Mouse (Mus musculus) liver, postnatal 0 days (tissue): Measurements from ENCODE around the gene Gm20388.

Experiments
- CTCF ChIP-seq: sonication (generic); IDR thresholded peaks from 2 replicates; pipeline ENCODE4 v1.5.1; 2016; ENCODE audit warnings: antibody characterized with exemption, low read depth
- EP300 ChIP-seq: IDR thresholded peaks from 2 replicates; pipeline ENCODE4 v1.6.1; 2016; ENCODE audit warnings: antibody characterized with exemption, low read depth, mild to moderate bottlenecking

DNA sequence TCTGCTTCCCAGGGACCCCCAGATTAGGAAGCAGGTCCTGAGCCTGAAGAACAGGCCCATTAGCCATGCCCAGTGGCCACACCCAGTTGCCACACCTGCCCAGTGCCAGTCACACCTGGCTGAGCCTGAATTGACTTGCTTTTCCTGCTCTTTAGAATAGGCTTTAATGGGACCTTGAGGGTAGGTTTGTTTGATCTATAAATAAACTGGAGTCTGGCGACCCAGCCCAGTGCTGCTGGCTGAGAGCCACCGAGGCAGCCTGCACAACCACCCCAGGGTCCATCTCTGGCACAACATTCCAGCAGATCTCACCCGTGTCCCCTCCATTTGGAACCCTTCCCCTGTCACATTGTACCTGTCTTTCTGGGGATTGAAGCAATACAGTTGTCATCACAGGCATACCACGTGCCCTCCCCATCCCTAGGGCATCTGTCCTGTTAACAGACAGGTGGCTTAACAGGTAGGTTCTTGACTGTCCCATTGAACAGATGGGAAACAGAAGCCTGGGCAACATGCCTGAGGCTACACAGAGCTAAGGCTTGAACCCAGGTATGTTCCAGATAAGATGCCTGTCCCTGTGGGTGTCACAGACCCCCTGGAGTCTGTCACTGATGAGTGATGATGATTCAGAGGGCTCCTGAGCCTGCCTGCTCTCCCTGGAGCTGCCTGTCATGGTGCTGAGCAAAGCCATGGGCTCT, 531.8 kb downstream of the Gm20388 start:
- no peak for TF ChIP-seq EP300
- TF ChIP-seq CTCF, result no peak
